Mouse (Mus musculus) small intestine, adult 2 months (tissue): ENCODE data around the gene Kctd20. TPM values are rescaled to one million over a fixed set of nuclear protein-coding genes. Genes with fewer than 3 reads are reported as not detected.
A peak's percentile ranks its signal among the peaks of the same experiment; 100 is the strongest.

ENCODE experiments used
- H3K27ac ChIP-seq: fragments of 200-500 bp; 2 replicates; pipeline ENCODE4 v1.5.1; 2012; ENCODE audit warnings: low read depth, low read length, control low read depth, inconsistent platforms; ENCODE audit not compliant: insufficient read depth
- H3K27me3 ChIP-seq: fragments of 200-500 bp; 2 replicates; pipeline ENCODE4 v1.6.1; 2012; ENCODE audit warnings: mild to moderate bottlenecking, moderate library complexity, low read length, inconsistent platforms; ENCODE audit not compliant: control insufficient read depth, insufficient read depth
- H3K36me3 ChIP-seq: fragments of 200-500 bp; 2 replicates; pipeline ENCODE4 v1.6.1; 2012; ENCODE audit warnings: mild to moderate bottlenecking, low read length, control low read depth, inconsistent platforms; ENCODE audit not compliant: control insufficient read depth, insufficient read depth
- H3K4me1 ChIP-seq: fragments of 200-500 bp; 2 replicates; pipeline ENCODE4 v1.6.1; 2012; ENCODE audit warnings: low read length, inconsistent platforms, mixed read lengths; ENCODE audit not compliant: control insufficient read depth, insufficient read depth, insufficient read length
- H3K4me3 ChIP-seq: fragments of 200-500 bp; 2 replicates; pipeline ENCODE4 v1.5.1; 2012; ENCODE audit warnings: low read depth, mild to moderate bottlenecking, control low read depth, inconsistent platforms, low read length, moderate library complexity
- CTCF ChIP-seq: fragments of 200-500 bp; IDR thresholded peaks from 2 replicates; pipeline ENCODE4 v1.5.1; 2012; ENCODE audit warnings: low read depth, mild to moderate bottlenecking, control low read depth, inconsistent platforms, low read length, moderate library complexity, mixed read lengths; ENCODE audit not compliant: insufficient replicate concordance, insufficient read length; ENCODE audit errors: extremely low read depth
- POLR2A ChIP-seq: fragments of 200-500 bp; IDR thresholded peaks from 2 replicates; pipeline ENCODE4 v1.6.1; 2012; ENCODE audit warnings: low read depth, mild to moderate bottlenecking, control low read depth, inconsistent platforms, low read length, moderate library complexity
- WGBS: fragments of 180-500 bp; shearing (Covaris S2); methylation state at CpG from one replicate; pipeline ENCODE4 v1.1.7; 2018; 5-methylcytosine and 5-hydroxymethylcytosine counted together
- polyA plus RNA-seq: library from polyadenylated mRNA; depleted of rRNA; stranded (reverse); fragments of >200 nt; gene quantifications from 2 replicates; pipeline ENCODE4 v1.2.3, GENCODE M21; 2012

Kctd20 gene
- polyA plus RNA-seq, 1 experiment = 36.3 TPM

DNA sequence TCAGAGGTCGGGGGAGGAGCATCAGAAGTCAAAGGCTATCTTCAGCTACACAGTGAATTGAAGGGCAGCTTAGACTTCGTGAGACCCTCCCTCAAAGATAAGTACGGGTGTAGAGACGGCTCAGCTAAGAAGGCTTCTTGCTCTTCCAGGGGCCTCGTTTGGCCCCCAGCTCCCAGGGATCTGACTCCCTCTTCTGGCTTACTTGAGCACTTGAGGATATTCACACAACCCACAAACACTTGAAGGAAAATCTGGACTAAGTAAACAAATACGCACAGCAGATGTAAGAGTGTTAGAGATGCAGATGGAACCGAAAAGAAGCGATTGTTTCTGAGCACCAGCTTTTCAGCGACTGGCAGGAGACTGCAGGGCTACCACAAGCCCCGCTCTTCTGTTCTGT, 8.8 kb downstream of the Kctd20 start:
- TF ChIP-seq CTCF (peak; percentile 28; the same call in 1 of the 2 replicates), POLR2A (no peak)
- H3K36me3 ChIP-seq = peaks cover 33% of the 10 kb centered on the region
- H3K4me1 ChIP-seq = peaks cover 3% of the 10 kb centered on the region; the same call in 1 of the 2 replicates
- no peak overlapping the region for H3K27ac ChIP-seq
- H3K27me3 ChIP-seq = no peaks in the 10 kb centered on the region
- H3K4me3 ChIP-seq = no peak overlapping the region
- WGBS = 70% methylated on average over 10 of the region's 10 CpGs

DNA sequence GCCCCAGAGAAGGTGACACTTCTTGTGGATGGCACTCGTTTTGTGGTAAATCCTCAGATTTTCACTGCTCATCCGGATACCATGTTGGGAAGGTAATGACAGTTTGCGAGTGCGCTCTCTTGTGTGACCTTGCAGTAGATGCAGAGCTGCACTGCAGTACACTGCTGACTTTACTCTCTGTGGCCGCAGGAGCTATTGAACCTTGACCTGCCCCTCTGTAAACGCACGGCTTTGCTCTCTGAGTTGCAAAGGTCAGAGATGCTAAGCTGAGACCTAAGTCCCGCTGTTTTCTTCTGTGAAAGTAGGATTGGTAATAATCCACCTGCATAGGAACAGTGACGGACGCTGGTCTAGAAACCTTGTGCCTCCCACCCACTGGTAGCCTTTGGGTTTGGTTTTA, 9.8 kb downstream of the Kctd20 start:
- peaks cover 39% of the 10 kb centered on the region for H3K36me3 ChIP-seq
- 63% methylated on average over 10 of the region's 10 CpGs for WGBS
- H3K27ac ChIP-seq = no peak overlapping the region
- TF ChIP-seq CTCF (no peak), POLR2A (no peak)
- peaks cover 3% of the 10 kb centered on the region; the same call in 1 of the 2 replicates for H3K4me1 ChIP-seq
- no peaks in the 10 kb centered on the region for H3K27me3 ChIP-seq
- H3K4me3 ChIP-seq = no peak overlapping the region

DNA sequence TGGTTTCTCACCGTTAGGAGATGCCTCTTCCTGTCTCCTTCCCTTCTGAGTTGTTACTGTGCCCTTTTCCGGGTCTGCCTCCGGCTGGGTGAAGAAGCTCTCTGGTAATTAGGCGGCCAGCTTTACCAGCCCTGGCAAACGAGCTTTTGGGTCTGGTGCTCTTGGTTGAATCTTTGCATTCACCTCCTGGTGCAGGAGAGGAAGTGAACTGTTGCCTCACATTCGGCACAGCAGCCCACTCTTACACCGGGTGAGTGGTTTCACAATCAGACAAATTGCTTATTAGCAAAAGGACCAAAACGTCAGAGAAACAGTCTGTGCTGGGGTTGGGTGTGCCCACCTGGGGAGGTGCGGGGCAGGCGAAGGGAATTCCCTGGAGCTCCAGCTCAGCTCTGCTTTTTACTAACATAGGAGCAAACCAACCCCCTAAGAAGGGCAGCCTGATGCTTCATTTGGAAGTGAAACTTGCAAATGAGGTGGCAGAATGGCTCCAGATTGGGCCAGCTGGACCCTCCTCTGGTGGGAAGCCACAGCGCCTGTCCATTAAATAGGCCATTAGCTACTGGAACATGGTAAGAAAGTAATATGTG, 15.4 kb downstream of the Kctd20 start:
- H3K27ac ChIP-seq = peak overlapping the region; percentile 25; the same call in 1 of the 2 replicates
- peaks cover 71% of the 10 kb centered on the region for H3K36me3 ChIP-seq
- TF ChIP-seq POLR2A = no peak
- TF ChIP-seq CTCF = no peak
- no peaks in the 10 kb centered on the region for H3K27me3 ChIP-seq
- H3K4me3 ChIP-seq = no peak overlapping the region
- H3K4me1 ChIP-seq = peaks cover 1% of the 10 kb centered on the region; the same call in 1 of the 2 replicates
- 70% methylated on average over 11 of the region's 11 CpGs for WGBS

DNA sequence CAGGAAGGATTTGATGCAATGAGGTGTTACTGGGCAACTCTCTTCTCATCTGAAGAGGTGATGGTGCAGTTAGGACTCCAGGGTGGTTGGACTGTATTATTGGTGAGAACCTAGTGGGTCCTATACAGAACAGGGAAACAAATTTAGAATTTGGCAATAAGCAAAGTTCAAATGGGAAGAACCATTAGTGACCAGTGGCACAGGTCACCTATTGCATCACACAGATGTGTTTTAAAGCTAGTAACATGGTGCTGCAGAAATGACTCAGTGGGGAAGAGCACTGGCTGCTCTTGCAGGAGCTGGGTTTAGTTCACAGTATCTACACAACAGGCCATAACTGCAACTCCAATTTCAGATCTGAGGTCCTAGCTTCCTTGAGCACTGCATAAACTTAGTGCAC, 18.4 kb downstream of the Kctd20 start:
- Histone ChIP-seq H3K27me3 (no peaks in the 10 kb centered on the region), H3K27ac (no peak overlapping the region), H3K4me1 (no peaks in the 10 kb centered on the region), H3K36me3 (peaks cover 72% of the 10 kb centered on the region), H3K4me3 (no peak overlapping the region)
- TF ChIP-seq POLR2A (no peak), CTCF (no peak)

DNA sequence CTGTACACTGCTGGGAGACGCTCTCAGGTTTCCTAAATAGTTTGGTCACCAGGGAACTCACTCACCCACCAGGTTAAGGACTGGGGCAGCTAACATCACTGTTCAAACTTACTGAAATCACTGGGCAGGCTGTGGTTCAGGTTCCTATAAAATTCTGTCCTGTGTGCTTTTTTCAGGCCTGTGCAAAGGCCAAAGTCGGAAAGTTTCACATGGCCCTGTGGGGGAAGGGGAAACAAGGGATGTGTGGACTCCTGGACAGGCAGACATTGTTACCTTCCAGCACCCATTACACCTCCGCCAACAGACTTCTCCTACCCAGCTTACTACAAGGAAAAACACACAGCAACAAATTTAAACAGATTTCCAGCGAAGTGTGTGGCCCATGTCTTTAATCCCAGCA, 27.3 kb downstream of the Kctd20 start:
- Histone ChIP-seq H3K4me3 (no peak overlapping the region), H3K27ac (no peak overlapping the region), H3K27me3 (no peaks in the 10 kb centered on the region), H3K4me1 (no peaks in the 10 kb centered on the region), H3K36me3 (peaks cover 69% of the 10 kb centered on the region)
- WGBS = 94% methylated on average over 4 of the region's 4 CpGs
- no peak for TF ChIP-seq CTCF
- TF ChIP-seq POLR2A = no peak

DNA sequence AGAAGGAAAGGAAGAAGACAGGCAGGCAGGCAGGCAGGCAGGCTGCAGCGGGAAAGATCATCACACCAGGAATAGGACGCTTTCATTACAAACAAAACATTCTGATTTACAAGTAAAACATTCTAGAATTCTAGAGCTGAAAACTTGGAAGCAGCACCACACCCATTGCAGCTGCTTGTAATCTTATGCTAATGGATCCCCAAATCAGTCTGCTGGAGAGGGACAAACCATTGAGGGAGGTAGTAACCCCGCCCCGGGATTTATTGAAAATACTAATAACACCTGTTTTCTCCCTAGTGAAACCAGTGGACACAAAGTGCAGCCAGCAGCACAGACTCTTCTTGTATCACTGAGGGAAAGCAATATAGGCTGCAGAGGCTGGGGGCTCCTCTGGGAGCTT, 29.3 kb downstream of the Kctd20 start:
- no peak for TF ChIP-seq POLR2A
- no peak for TF ChIP-seq CTCF
- WGBS = 64% methylated on average over 4 of the region's 4 CpGs
- H3K27ac ChIP-seq = no peak overlapping the region
- H3K4me3 ChIP-seq = no peak overlapping the region
- peaks cover 62% of the 10 kb centered on the region for H3K36me3 ChIP-seq
- H3K27me3 ChIP-seq = no peaks in the 10 kb centered on the region
- H3K4me1 ChIP-seq = no peaks in the 10 kb centered on the region

DNA sequence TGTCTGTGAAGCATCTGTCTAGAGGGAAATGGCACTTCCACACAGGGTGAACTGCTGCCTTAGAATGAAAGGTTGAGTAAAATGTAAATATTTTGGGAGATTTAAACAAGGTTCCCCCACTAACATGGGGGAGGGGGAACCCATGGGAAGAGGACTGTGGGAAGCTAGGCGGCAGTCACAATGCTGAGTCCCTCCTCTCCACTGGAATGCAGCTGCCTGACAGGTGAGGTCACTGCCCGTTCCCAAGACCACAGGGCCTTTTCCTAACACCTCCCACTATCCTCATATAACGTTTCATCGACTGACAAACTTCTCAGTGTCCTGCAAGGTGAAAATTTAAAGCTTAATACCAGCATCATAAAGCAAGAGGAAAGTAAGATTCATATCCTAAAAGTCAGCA, 30.8 kb downstream of the Kctd20 start:
- Histone ChIP-seq H3K36me3 (peaks cover 62% of the 10 kb centered on the region), H3K27ac (no peak overlapping the region), H3K4me1 (no peaks in the 10 kb centered on the region), H3K27me3 (no peaks in the 10 kb centered on the region), H3K4me3 (no peak overlapping the region)
- WGBS = 48% methylated on average over 4 of the region's 4 CpGs
- TF ChIP-seq POLR2A (no peak), CTCF (no peak)

DNA sequence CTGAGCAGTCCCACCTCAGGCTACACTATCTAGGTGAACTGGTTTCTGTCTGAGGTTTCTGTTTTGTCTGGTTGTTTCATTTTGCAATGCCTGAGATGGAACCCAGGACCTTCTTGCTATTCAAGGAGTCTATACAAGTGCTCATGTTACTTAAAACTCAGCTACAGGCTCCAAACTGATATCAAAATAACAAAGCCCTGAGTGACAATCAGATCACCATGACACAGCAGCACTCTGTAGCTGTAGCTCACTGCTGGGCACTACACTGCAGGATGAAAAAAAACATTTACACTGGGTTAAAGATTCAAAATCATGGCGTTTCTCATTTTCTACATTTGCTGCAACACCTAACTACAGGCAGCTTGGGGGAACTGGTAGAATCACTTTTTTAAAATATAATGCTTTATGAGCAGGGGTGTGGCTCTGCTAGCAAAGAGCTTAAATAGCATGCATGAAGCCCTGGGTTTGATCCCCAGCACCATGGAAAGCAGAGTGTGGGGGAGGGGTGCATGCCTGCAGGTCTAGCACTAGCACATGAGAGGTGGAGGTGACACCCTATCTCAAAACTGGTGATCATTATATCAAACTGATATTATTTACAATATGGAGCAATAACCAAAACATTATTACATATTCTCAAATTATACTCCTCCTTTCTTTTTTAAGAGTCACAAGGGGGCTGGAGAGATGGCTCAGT, 33.1 kb downstream of the Kctd20 start:
- Histone ChIP-seq H3K4me3 (no peak overlapping the region), H3K27ac (no peak overlapping the region), H3K27me3 (no peaks in the 10 kb centered on the region), H3K36me3 (peaks cover 56% of the 10 kb centered on the region), H3K4me1 (no peaks in the 10 kb centered on the region)
- TF ChIP-seq CTCF (no peak), POLR2A (no peak)
- WGBS = 92% methylated on average over 1 of the region's 1 CpGs
